Mouse (Mus musculus): Measurements from ENCODE around the gene Epor. TPM values are rescaled to one million over a fixed set of nuclear protein-coding genes. Genes with fewer than 3 reads are reported as not detected.

The Epor gene
- polyA plus RNA-seq, 1 experiment = 9.2 TPM

DNA sequence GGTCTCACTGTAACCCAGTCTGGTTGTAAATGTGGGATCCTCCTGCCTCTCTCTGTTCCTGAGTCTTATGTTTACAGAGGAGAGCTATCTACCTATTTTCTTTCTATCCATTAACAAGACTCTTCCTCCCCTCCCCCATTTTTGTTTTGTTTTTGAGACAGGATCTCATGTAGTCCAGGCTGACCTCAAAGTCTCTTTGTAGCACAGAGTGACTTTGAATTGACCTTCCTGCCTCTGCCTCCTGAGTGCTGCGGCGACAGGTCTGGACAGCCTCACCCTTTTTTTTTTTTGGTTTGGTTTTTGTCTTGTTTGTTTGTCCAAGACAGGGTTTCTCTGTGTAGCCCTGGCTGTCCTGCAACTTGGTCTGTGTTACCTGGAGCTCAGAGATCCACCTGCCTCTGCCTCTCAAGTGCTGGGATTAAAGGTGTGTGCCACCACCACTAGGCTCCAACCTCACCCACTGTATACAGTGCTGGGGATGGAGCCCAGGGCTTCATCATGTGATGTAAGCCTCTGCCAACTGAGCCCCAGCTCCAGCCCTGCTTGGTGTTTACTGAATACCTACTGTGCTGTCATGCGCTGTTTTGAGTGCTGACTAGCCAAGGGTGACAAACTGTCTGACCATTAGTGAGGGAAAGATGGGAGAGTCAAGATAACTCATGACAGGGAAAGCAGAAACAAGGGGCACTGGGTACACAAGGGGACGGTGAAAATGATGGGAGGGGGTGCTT is 15.3 kb upstream of the Epor start:
- Histone ChIP-seq H3K4me1 (ENCODE audit: control insufficient read depth, insufficient read depth, low read length) (peaks cover 10% of the 10 kb centered on the region), H3K27ac (ENCODE audit: insufficient read depth, low read length) (no peak overlapping the region), H3K4me3 (replicated peaks; ENCODE audit: insufficient read depth, low read depth, low read length) (no peak overlapping the region), H3K27me3 (ENCODE audit: control insufficient read depth, insufficient read depth, low read length) (no peaks in the 10 kb centered on the region)
- TF ChIP-seq POLR2A (IDR thresholded peaks at IDR 0.05; ENCODE audit: borderline replicate concordance, insufficient read depth, low read length) (no peak), CTCF (IDR thresholded peaks at IDR 0.05; ENCODE audit: borderline replicate concordance, insufficient read depth, low read depth, low read length) (no peak)
- WGBS = 75% methylated on average over 4 of the region's 4 CpGs
- DNase-seq = no peak

DNA sequence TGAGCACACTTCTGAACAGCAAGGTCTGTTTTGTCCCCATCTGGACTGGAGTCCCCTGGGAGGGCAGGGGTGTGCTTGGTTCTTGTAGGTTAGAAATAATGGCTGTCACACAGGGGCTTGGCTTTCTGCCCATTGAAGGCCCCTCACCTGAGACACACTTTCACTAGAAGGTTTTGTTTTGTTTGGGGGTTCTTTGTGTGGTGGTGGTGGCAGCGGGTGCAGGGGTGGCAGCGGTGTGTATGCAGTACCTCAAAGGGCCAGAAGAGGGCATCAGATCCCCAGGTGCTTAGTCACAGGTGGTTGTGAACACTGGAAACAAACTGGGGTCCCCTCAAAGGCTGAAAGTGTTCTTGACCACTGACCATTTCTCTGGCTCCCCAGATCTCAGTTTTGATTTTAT is 14.7 kb upstream of the Epor start:
- no peak for TF ChIP-seq POLR2A (IDR thresholded peaks at IDR 0.05; ENCODE audit: borderline replicate concordance, insufficient read depth, low read length)
- peak; percentile 80 for TF ChIP-seq CTCF (IDR thresholded peaks at IDR 0.05; ENCODE audit: borderline replicate concordance, insufficient read depth, low read depth, low read length)
- WGBS = 38% methylated on average over 2 of the region's 2 CpGs
- Histone ChIP-seq H3K4me3 (replicated peaks; ENCODE audit: insufficient read depth, low read depth, low read length) (no peak overlapping the region), H3K27me3 (ENCODE audit: control insufficient read depth, insufficient read depth, low read length) (no peaks in the 10 kb centered on the region), H3K4me1 (ENCODE audit: control insufficient read depth, insufficient read depth, low read length) (peaks cover 10% of the 10 kb centered on the region), H3K27ac (ENCODE audit: insufficient read depth, low read length) (no peak overlapping the region)
- peak in 1 of 2 experiments; percentile 70 for DNase-seq

DNA sequence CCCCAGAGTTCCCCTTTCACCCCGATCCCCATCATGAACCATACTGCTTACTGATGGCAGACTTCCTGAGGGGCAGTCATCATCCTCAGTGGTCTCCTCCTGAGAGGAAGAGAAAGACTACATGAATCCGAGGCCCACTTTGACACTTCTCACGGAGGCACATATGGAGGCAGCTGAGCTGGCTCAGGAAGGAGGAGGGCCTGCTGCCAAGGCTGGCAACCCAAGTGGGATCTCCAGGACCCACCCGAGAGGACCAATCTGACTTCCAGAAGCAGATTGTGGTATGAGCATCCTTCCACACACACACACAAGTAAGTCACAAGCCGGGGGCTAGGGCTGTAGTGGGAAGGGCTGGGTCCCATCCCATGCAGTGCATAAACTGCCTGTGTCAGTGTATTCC is 14.0 kb upstream of the Epor start:
- H3K27ac ChIP-seq (ENCODE audit: insufficient read depth, low read length) = no peak overlapping the region
- 13% methylated on average over 5 of the region's 5 CpGs for WGBS
- peaks cover 10% of the 10 kb centered on the region for H3K4me1 ChIP-seq (ENCODE audit: control insufficient read depth, insufficient read depth, low read length)
- no peak for DNase-seq
- TF ChIP-seq CTCF (IDR thresholded peaks at IDR 0.05; ENCODE audit: borderline replicate concordance, insufficient read depth, low read depth, low read length) = no peak
- no peak for TF ChIP-seq POLR2A (IDR thresholded peaks at IDR 0.05; ENCODE audit: borderline replicate concordance, insufficient read depth, low read length)
- H3K4me3 ChIP-seq (replicated peaks; ENCODE audit: insufficient read depth, low read depth, low read length) = no peak overlapping the region
- H3K27me3 ChIP-seq (ENCODE audit: control insufficient read depth, insufficient read depth, low read length) = no peaks in the 10 kb centered on the region

DNA sequence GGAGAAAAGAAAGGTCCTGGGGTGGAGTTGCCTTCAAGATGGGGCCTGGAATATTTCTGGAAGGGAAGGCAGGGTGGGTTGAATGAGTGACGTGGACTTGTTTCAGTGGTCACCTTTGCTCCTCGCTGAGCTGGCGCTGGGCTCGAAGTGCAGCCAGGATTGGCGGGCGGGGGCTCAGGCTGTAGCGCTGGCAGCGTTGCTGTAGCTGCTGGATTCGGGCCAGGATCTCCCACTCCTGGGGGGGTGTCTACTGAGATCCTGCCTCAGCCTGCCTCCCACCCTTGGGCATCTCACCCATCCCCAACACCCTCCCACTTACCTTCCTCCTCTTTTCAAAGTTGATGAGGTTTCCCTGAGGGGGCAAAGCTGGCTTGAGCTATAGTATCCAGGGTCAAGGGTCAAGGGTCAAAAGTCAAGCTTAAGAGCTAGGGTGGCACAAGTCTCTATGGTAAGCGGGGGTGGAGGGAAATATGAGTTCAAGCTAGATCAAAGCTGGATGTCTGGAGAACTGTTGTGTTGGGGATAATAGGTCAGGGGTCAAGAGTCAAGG is 13.4 kb upstream of the Epor start:
- no peak overlapping the region for H3K27ac ChIP-seq (ENCODE audit: insufficient read depth, low read length)
- H3K27me3 ChIP-seq (ENCODE audit: control insufficient read depth, insufficient read depth, low read length) = no peaks in the 10 kb centered on the region
- TF ChIP-seq POLR2A (IDR thresholded peaks at IDR 0.05; ENCODE audit: borderline replicate concordance, insufficient read depth, low read length) = no peak
- TF ChIP-seq CTCF (IDR thresholded peaks at IDR 0.05; ENCODE audit: borderline replicate concordance, insufficient read depth, low read depth, low read length) = no peak
- H3K4me3 ChIP-seq (replicated peaks; ENCODE audit: insufficient read depth, low read depth, low read length) = no peak overlapping the region
- no peak for DNase-seq
- WGBS = 44% methylated on average over 10 of the region's 10 CpGs
- H3K4me1 ChIP-seq (ENCODE audit: control insufficient read depth, insufficient read depth, low read length) = peaks cover 10% of the 10 kb centered on the region

DNA sequence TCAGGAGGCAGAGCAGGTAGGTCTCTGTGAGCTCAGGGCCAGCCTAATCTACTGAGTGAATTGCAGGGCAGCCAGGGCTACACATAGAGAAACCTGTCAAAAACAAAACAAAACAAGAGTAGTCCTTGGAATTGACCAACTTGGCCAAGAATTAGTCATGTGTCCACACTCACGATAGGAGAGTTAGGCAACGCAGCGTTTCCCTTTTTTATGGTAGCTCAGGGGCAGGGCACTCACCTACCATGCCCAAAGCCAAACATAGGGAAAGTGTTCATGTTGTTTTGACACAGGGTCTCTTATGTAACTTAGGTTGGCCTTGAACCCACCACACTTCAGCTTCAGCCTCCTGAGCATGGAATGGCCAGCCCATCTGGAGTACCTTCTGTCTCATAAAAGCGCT is 6.0 kb upstream of the Epor start:
- Histone ChIP-seq H3K27ac (ENCODE audit: insufficient read depth, low read length) (peak overlapping the region; percentile 23; the same call in 1 of the 2 replicates), H3K4me3 (replicated peaks; ENCODE audit: insufficient read depth, low read depth, low read length) (no peak overlapping the region), H3K4me1 (ENCODE audit: control insufficient read depth, insufficient read depth, low read length) (peaks cover 7% of the 10 kb centered on the region), H3K27me3 (ENCODE audit: control insufficient read depth, insufficient read depth, low read length) (no peaks in the 10 kb centered on the region)
- WGBS = 61% methylated on average over 4 of the region's 4 CpGs
- TF ChIP-seq POLR2A (IDR thresholded peaks at IDR 0.05; ENCODE audit: borderline replicate concordance, insufficient read depth, low read length) (no peak), CTCF (IDR thresholded peaks at IDR 0.05; ENCODE audit: borderline replicate concordance, insufficient read depth, low read depth, low read length) (no peak)
- no peak for DNase-seq

DNA sequence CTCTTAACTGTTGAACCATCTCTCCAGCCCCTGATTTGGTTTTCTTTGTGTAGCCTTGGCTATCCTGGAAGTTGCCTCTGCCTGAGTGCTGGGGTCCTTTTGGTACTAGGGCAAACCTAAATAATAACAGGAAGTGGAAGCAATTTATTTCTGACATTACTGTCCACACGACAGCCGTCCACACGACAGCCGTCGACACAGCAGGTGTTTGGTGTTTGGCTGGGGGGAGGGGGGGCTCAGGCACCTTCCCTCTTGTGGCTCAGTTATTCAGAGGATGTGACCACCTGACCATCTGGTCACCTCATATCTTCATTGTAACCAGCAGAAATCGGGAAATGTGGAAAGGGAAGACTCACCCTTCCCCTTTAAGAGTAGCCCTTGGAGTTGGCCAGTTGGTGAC is 5.6 kb upstream of the Epor start:
- no peak for TF ChIP-seq POLR2A (IDR thresholded peaks at IDR 0.05; ENCODE audit: borderline replicate concordance, insufficient read depth, low read length)
- no peak for TF ChIP-seq CTCF (IDR thresholded peaks at IDR 0.05; ENCODE audit: borderline replicate concordance, insufficient read depth, low read depth, low read length)
- Histone ChIP-seq H3K27me3 (ENCODE audit: control insufficient read depth, insufficient read depth, low read length) (no peaks in the 10 kb centered on the region), H3K27ac (ENCODE audit: insufficient read depth, low read length) (0 out of 2 replicates have a peak overlapping the region, but pooled peaks have one; percentile 23), H3K4me1 (ENCODE audit: control insufficient read depth, insufficient read depth, low read length) (peaks cover 7% of the 10 kb centered on the region), H3K4me3 (replicated peaks; ENCODE audit: insufficient read depth, low read depth, low read length) (no peak overlapping the region)
- no peak for DNase-seq
- 9% methylated on average over 6 of the region's 6 CpGs for WGBS

DNA sequence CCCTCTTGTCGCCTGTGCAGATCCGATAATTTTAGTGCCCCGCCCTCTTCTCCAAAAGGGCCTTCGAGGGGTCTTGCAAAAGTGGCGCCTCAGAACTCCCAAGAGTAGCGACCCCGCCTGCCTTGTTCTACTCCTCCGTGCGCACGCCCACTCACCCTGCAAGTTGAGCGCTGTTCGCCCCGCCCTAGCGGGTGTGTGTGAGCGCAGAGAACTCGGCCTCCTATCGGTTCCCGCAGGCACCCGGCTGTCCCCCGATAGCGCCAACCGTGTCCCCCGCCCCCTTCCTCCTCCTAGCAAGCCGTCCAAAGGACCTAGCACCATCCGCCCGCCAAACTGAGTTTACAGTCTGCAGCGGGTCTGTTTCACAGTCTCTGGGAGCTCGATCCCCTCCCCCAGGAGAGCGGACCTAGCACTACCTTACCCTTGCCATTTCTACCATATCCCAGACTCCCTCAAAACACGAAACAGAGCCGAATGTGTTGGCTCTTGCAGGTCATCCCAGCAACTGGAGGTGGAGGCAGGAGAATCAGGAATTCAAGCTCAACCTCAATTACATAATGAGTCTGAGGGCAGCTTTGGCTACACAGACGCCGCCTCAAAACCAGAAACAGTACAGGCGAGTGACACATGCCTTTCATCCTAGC is 768 bp downstream of the Epor start:
- Histone ChIP-seq H3K27ac (ENCODE audit: insufficient read depth, low read length) (peak overlapping the region; percentile 17; the same call in 1 of the 2 replicates), H3K4me3 (replicated peaks; ENCODE audit: insufficient read depth, low read depth, low read length) (peak overlapping the region; percentile 50), H3K27me3 (ENCODE audit: control insufficient read depth, insufficient read depth, low read length) (no peaks in the 10 kb centered on the region), H3K4me1 (ENCODE audit: control insufficient read depth, insufficient read depth, low read length) (peaks cover 12% of the 10 kb centered on the region)
- TF ChIP-seq CTCF (IDR thresholded peaks at IDR 0.05; ENCODE audit: borderline replicate concordance, insufficient read depth, low read depth, low read length) (peak; percentile 7; the same call in 1 of the 2 replicates), POLR2A (IDR thresholded peaks at IDR 0.05; ENCODE audit: borderline replicate concordance, insufficient read depth, low read length) (no peak)
- DNase-seq = peak; percentile 67 to 69
- WGBS = 6% methylated on average over 34 of the region's 34 CpGs
